Mouse (Mus musculus) ES-Bruce4 (cell line): ENCODE measurements around the gene Asb2. TPM values are rescaled to one million over a fixed set of nuclear protein-coding genes. Genes with fewer than 3 reads are reported as not detected.

Source experiments
- H3K27ac ChIP-seq: 2 replicates; pipeline ENCODE4 v1.5.1; 2012; ENCODE audit warnings: low read length, inconsistent platforms; ENCODE audit not compliant: insufficient read depth
- H3K27me3 ChIP-seq: 2 replicates; pipeline ENCODE4 v1.6.1; 2012; ENCODE audit warnings: mild to moderate bottlenecking, low read length, inconsistent platforms; ENCODE audit not compliant: control insufficient read depth, poor library complexity, insufficient read depth, severe bottlenecking
- H3K36me3 ChIP-seq: 2 replicates; pipeline ENCODE4 v1.6.1; 2012; ENCODE audit warnings: inconsistent platforms, mild to moderate bottlenecking, low read length, moderate library complexity; ENCODE audit not compliant: control insufficient read depth, poor library complexity, insufficient read depth, severe bottlenecking
- H3K4me1 ChIP-seq: one replicate; pipeline ENCODE4 v1.8.1; 2011; ENCODE audit warnings: low read length; ENCODE audit not compliant: control insufficient read depth, insufficient read depth
- H3K4me3 ChIP-seq: 2 replicates; pipeline ENCODE4 v1.5.1; 2011; ENCODE audit warnings: low read depth, mild to moderate bottlenecking, low read length
- H3K9ac ChIP-seq: 2 replicates; pipeline ENCODE4 v1.6.1; 2012; ENCODE audit warnings: low read depth, mild to moderate bottlenecking, inconsistent platforms; ENCODE audit not compliant: poor library complexity, severe bottlenecking
- H3K9me3 ChIP-seq: replicated peaks from 2 replicates; pipeline ENCODE4 v1.6.1; 2012; ENCODE audit warnings: mild to moderate bottlenecking, low read length, inconsistent platforms; ENCODE audit not compliant: control insufficient read depth, poor library complexity, insufficient read depth, severe bottlenecking
- CTCF ChIP-seq: IDR thresholded peaks from one replicate; pipeline ENCODE4 v1.8.1; 2011; ENCODE audit warnings: low read depth, low read length
- EP300 ChIP-seq: IDR thresholded peaks from 2 replicates; pipeline ENCODE4 v1.6.1; 2011; ENCODE audit warnings: low read depth, low read length; ENCODE audit not compliant: insufficient read depth
- POLR2A ChIP-seq: IDR thresholded peaks from one replicate; pipeline ENCODE4 v1.8.1; 2011; ENCODE audit warnings: low read length; ENCODE audit not compliant: insufficient read depth
- polyA plus RNA-seq: library from polyadenylated mRNA; stranded (reverse); fragments of >200 nt; gene quantifications from 2 replicates; pipeline ENCODE4 v1.2.4, GENCODE M21; 2011; ENCODE audit warnings: low read depth; ENCODE audit not compliant: missing spikeins, insufficient read depth, insufficient read length

The Asb2 gene
- polyA plus RNA-seq, 1 experiment, result not detected

DNA sequence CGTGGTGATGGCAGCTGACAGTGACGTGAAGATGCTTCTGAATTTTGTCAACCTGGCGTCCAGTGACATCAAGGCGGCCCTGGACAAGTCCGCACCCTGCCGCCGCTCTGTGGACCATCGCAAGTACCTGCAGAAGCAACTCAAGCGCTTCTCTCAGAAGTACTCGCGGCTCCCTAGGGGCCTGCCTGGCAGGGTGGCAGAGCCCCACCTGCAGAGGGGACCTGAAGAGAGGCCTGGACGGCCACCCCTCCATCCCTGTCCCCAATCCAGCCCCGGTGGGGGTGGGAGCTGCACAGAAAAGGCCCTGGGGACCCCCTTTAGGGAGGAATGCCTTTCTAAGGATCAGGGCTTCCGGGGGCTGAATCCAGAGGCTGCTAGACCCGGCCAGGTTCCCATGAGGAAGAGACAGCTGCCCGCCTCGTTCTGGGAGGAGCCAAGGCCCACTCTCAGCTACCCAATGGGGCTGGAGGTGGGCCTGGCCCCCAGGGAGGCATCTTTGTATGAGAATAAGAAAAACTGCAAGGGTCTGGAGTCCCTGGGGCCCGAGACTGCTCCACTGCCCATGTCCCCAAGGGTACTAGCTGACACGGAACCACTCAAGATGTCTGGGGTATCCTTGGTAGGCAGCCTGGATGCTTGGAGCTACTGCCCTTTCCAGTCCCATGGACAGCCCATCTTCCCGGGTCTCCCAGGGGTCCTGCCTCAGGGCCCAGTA is 39.8 kb downstream of the Asb2 start:
- H3K27ac ChIP-seq, result no peak overlapping the region
- H3K9me3 ChIP-seq, result no peaks in the 10 kb centered on the region
- no peaks in the 10 kb centered on the region for H3K4me1 ChIP-seq
- TF ChIP-seq CTCF (no peak), EP300 (no peak), POLR2A (no peak)
- H3K36me3 ChIP-seq, result no peaks in the 10 kb centered on the region
- H3K27me3 ChIP-seq, result no peaks in the 10 kb centered on the region
- no peak overlapping the region for H3K4me3 ChIP-seq
- no peak overlapping the region for H3K9ac ChIP-seq

- H3K9me3 ChIP-seq, result no peaks in the 10 kb centered on the region
- H3K4me3 ChIP-seq, result peak overlapping the region; percentile 56
- TF ChIP-seq EP300 (no peak), CTCF (no peak), POLR2A (no peak)
- H3K4me1 ChIP-seq, result no peaks in the 10 kb centered on the region
- H3K36me3 ChIP-seq, result no peaks in the 10 kb centered on the region
- H3K27ac ChIP-seq, result no peak overlapping the region
- no peak overlapping the region for H3K9ac ChIP-seq
- H3K27me3 ChIP-seq, result no peaks in the 10 kb centered on the region
Observed at GRCm38 (mm10) chr12:103314640-103315361, 41.0 kb downstream of the Asb2 start.

- Histone ChIP-seq H3K9me3 (no peaks in the 10 kb centered on the region), H3K9ac (no peak overlapping the region), H3K4me1 (no peaks in the 10 kb centered on the region), H3K36me3 (no peaks in the 10 kb centered on the region), H3K27ac (no peak overlapping the region), H3K4me3 (no peak overlapping the region), H3K27me3 (no peaks in the 10 kb centered on the region)
- TF ChIP-seq EP300 (no peak), CTCF (no peak), POLR2A (no peak)
Observed at GRCm38 (mm10) chr12:103313871-103314639, 41.7 kb downstream of the Asb2 start.

DNA sequence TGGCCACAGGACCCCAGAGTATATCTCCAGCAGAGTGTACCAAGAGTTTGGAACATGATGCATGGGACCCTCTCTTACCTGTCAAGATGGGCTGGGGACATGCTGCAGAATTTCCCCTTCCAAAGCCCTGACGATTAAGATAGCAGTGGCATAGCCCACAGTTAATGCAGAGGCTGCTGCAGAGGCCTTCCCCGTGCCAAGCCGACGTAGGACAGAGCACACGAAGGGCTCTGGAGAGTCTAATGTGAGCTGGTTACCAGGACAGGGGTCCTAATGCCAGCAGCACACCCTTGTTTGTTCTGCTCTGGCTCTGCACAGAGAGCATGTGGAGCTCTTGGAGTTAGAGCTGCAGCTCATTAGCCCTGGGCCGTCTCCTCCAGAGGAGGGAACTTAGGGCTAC is 42.5 kb downstream of the Asb2 start:
- H3K27me3 ChIP-seq, result no peaks in the 10 kb centered on the region
- no peaks in the 10 kb centered on the region for H3K36me3 ChIP-seq
- no peaks in the 10 kb centered on the region for H3K4me1 ChIP-seq
- H3K4me3 ChIP-seq, result no peak overlapping the region
- no peak overlapping the region for H3K27ac ChIP-seq
- no peak for TF ChIP-seq POLR2A
- H3K9ac ChIP-seq, result no peak overlapping the region
- no peaks in the 10 kb centered on the region for H3K9me3 ChIP-seq

DNA sequence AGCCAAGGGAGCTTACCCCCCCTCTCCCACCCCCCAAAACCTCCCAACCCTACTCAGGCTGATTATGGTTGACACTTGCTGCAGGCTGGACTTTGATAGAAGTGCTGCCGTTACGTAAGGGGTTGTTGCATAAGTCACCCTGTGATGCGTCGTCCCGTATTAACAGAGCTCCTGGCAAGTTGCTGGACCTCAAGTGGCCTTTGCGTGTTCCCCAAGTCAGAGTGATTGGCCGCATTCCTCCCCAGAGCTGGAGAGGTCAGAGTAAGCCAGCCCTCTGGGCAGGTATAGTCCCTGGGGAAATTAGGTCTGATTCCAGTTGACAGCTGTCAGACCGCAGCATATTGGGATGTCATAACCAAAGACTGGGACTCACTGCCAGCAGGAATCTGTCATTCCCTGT is 43.9 kb downstream of the Asb2 start:
- Histone ChIP-seq H3K27me3 (no peaks in the 10 kb centered on the region), H3K9ac (no peak overlapping the region), H3K27ac (no peak overlapping the region), H3K9me3 (no peaks in the 10 kb centered on the region), H3K4me1 (no peaks in the 10 kb centered on the region), H3K4me3 (no peak overlapping the region), H3K36me3 (no peaks in the 10 kb centered on the region)
- no peak for TF ChIP-seq EP300
- TF ChIP-seq CTCF, result no peak
- no peak for TF ChIP-seq POLR2A

DNA sequence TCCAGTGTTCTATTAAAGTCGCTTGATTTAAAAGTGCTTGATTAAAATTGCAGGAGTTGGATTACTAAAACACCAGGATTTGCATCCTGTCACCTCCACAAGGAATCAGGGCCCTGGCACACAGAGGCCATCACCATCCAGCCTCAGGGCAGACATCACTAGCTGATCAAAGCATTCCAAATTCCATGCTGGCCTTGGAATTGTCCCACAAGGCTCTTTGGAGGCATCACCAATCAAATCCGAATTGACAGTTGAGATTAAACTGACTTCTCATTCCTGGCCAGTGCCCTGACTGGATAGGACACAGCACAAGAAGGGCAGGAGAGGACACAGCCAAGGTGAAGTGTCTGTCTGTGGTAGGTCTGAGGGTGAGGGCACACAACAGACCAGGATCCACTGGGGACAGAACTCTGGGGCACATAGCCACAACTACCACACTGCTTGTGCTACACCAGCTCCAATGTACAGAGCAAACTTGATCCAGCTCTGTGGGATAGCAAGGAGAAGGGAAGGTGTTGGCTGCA is 45.0 kb downstream of the Asb2 start, which contains the start of gene Fam181a:
Fam181a (plus strand) TSS at position 232 of the 524 bp plus-strand sequence.
- Histone ChIP-seq H3K9ac (no peak within 1 kb of the TSS), H3K4me1 (no peaks in the 10 kb centered on the region), H3K27ac (no peak within 1 kb of the TSS), H3K36me3 (no peaks in the 10 kb centered on the region), H3K9me3 (no peaks in the 10 kb centered on the region), H3K4me3 (no peak within 1 kb of the TSS), H3K27me3 (no peaks in the 10 kb centered on the region)
- no peak for TF ChIP-seq POLR2A
- no peak for TF ChIP-seq EP300
- no peak for TF ChIP-seq CTCF
